Mouse (Mus musculus) MEL (cell line): ENCODE measurements around the gene Morn3.
A peak's percentile ranks its signal among the peaks of the same experiment; 100 is the strongest.

Experiments used
- CTCF ChIP-seq, 3 experiments: IDR thresholded peaks in 2 of 3; conservative IDR thresholded peaks in 1 of 3; 2 replicates each; pipeline ENCODE4 v1.5.1; 2011 to 2012; ENCODE audit warnings: low read length in 3 of 3, low read depth in 2 of 3, mild to moderate bottlenecking in 2 of 3, improper control_type of control experiment in 1 of 3, inconsistent platforms in 1 of 3, mixed read lengths in 1 of 3, moderate library complexity in 1 of 3; ENCODE audit not compliant: control insufficient read depth in 1 of 3, insufficient read depth in 1 of 3, poor library complexity in 1 of 3, severe bottlenecking in 1 of 3
- POLR2AphosphoS2 ChIP-seq: IDR thresholded peaks from 2 replicates; pipeline ENCODE4 v1.6.1; 2011; ENCODE audit warnings: low read length, improper control_type of control experiment

DNA sequence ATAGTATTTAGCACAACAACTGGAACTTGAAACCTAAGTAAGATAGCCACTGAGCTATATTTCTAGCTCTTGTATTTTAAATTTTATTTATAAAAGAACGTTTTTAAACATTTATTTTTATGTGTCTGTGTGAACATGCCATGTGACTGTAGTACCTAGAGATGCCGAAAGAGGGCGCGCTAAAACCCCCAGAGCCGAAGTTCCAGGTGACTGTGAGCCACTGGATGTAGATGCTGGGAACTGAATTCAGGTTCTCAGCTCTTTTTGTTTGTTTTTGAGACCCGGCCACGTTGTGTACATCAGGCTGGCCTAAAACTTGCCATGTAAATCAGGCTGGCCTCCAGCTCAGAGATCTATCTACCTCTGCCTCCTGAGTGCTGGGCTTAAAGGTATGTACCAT, 3.0 kb downstream of the Morn3 start:
- no peak for TF ChIP-seq POLR2AphosphoS2
- TF ChIP-seq CTCF (IDR thresholded peaks at IDR 0.05 in 2 of 3, conservative IDR thresholded peaks at IDR 0.05 in 1 of 3; ENCODE audit: control insufficient read depth in 1 of 3, insufficient read depth in 1 of 3, low read depth in 2 of 3, low read length in 3 of 3, poor library complexity in 1 of 3, severe bottlenecking in 1 of 3): peak; percentile 71 to 82 (median 80)
